Mouse (Mus musculus) bone marrow, adult 2 months (tissue): ENCODE data around the gene Gm1673.

Experiments
- CTCF ChIP-seq: fragments of 200-500 bp; IDR thresholded peaks from 2 replicates; pipeline ENCODE4 v1.5.1; 2011; ENCODE audit warnings: low read length, control low read depth; ENCODE audit not compliant: control insufficient read depth, insufficient read depth
- POLR2A ChIP-seq: fragments of 200-500 bp; IDR thresholded peaks from 2 replicates; pipeline ENCODE4 v1.6.1; 2011; ENCODE audit warnings: low read depth, mild to moderate bottlenecking, control low read depth, low read length, borderline replicate concordance; ENCODE audit not compliant: control insufficient read depth

- TF ChIP-seq POLR2A (peak; percentile 87), CTCF (no peak)
Measured at GRCm38 (mm10) chr5:33936120-33936707, 47.0 kb upstream of the Gm1673 start, which contains the start of gene Nelfa.
